Mouse (Mus musculus) adrenal gland, postnatal 36 days (tissue): ENCODE results near the gene Tbx18. TPM values are rescaled to one million over a fixed set of nuclear protein-coding genes. Genes with fewer than 3 reads are reported as not detected.

ENCODE experiments used
- DNase-seq, 2 experiments: peaks; one replicate each; pipeline ENCODE4 v3.0.0; 2021; ENCODE audit warnings: mixed read lengths in 1 of 2
- long read RNA-seq, 2 experiments: library from polyadenylated mRNA; stranded (forward); transcript quantifications; one replicate each; pipeline ENCODE4 v2.0.0; 2021; ENCODE audit warnings: borderline sequencing depth in 2 of 2
- total RNA-seq, 2 experiments: library from RNA; stranded (reverse); gene quantifications; 2 replicates each; pipeline ENCODE4 v1.2.3; 2021

Gene Tbx18
- total RNA-seq: 1 to 10 TPM in 1 of 2 experiments, under 1 TPM in 1; 0.82 to 1.1 TPM
- long read RNA-seq, experiment 1, full-length matches to known transcripts: 2 of 3 reads
- long read RNA-seq, experiment 1, partial matches to known transcripts: 0 of 3 reads
- long read RNA-seq, experiment 1, other reads (novel, unspliced or antisense): 1 of 3 reads
- long read RNA-seq, experiment 2: 0 reads

- peak; percentile 67 to 69 for DNase-seq
Measured at GRCm38 (mm10) chr9:87730961-87731535, at the start of gene Tbx18. Tbx18 (minus strand) TSS chr9:87731260.

DNA sequence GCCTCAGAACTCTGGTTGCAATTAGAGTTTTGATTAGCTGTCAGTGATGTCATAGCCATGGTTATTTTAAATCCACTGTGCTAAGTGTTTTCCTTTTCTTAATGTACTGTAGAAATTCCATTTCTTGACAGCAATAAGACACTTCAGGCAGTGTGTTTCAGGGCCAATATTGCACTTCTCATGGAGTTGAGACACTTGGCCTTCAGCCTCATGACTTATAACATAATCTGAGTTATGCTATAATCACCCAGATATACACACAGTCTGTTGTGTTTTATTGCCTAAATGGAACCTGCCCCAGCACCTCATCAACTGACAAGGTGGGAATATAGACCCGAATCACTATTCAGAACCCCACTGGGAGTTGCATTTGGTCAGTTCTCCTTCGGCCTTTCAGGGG lies 42.9 kb upstream of the Tbx18 start:
- no peak for DNase-seq

GRCm38 (mm10) chr9:87755621-87756020 lies 24.6 kb upstream of the Tbx18 start:
- no peak for DNase-seq

DNA sequence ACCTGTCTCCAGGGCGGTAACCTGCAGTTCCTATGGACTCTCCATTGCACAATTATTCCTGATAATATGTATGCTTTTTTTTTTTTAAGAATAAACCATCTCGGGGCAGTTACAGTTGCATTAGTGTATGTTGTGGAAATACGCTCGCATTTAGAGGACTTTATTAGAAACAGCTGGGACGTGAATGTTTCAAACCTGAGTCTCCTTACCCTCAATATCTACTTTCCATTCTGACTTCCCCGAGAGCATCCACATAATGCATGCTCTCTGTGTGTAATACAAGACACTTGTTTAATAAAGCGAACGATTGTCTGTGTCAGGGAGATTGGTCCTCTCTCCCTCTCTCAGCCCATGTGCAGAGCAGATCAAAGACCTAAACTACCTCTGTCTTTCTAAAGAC lies 10.5 kb upstream of the Tbx18 start:
- no peak for DNase-seq

GRCm38 (mm10) chr9:87740667-87741066 lies 9.6 kb upstream of the Tbx18 start:
- DNase-seq: peak; percentile 58 to 64

DNA sequence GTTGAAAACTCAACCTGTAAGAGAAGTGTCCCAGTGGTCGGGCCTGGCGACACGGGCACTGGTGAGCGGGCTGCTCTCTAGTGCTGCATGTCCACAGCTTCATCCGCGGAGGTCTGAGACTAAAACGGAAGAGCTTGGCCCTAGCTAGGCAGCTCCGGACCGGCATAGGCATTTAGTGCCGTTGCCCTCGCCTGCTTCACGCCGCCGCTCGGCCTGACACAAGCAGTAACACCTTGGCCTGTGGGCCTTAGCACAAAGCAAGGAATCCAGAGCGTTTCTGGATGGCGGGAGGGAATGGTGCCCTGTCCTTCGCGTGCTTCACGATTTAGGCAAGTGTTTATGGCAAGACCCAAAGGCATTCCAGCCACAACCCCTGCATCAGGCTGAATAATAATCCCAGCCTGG lies 9.2 kb upstream of the Tbx18 start:
- no peak for DNase-seq

DNA sequence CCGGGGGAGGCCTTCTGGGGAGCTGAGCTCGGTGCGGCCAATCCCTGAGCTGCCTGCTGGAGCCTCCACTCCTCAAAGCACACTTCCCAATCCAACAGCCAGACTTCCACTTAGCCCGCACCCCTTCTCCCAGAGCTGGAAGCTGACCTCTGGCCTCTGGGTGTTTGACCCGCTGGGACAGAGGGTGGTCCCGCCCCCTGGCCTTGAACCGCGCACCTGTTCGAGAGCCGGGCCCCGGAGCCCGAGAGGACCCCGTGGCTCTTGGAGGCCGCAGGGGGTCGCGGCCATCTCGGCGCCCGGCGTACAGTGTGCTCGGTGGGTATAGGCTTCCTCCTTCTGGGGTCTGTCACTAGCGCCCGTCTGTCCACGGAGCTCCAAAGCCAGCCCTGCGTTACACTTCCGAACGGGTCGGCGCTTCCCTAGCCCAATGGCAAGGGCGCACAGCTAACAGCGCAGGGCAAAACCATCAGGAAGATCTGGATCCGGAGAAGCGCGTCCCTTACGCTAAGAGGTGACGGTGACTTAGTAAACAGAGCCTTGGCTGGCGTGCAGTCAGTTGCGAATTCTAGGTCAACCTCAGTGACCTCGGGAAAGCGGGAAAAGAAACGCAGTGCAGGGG lies 8.6 kb upstream of the Tbx18 start:
- DNase-seq: no peak

GRCm38 (mm10) chr9:87738766-87739542 lies 7.9 kb upstream of the Tbx18 start:
- no peak for DNase-seq

DNA sequence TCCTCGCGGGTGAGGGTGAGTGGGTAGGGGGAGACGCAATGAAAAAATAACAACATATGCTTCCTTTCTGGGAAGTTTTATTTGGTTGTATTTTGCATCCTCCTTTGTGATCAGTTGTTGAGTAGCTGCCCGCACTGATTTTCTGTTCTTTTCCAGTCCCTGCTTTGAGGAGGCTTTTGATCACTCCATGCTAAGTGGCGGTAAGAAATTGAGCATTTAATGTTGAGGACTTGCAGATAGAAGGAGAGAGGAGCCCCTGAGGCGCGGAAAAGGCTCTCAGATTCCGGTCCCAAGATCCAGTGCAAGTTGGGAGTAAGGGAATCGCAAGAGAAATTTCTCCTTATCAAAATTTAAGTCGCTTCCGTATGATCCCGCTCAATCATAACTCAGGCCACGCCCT lies 7.1 kb upstream of the Tbx18 start:
- no peak for DNase-seq

DNA sequence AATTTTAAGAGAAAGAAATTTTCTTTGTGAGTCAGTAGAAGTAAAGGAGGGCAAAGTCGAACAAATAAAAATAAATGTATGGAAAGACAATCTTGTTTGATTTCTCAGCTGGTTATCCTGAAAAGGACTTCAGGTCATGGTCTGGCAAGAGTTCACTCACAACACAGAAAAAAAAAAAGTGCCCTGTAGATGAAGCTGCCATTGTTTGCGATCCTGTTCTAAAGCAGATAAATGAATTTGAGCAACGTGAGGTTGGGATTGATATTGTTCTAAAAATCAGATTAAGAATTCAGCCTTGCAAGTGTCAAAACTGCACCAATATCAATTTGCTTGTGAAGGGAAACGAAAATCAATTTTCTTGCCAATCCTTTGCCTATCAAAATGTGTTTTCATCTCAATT lies 6.2 kb upstream of the Tbx18 start:
- no peak for DNase-seq

DNA sequence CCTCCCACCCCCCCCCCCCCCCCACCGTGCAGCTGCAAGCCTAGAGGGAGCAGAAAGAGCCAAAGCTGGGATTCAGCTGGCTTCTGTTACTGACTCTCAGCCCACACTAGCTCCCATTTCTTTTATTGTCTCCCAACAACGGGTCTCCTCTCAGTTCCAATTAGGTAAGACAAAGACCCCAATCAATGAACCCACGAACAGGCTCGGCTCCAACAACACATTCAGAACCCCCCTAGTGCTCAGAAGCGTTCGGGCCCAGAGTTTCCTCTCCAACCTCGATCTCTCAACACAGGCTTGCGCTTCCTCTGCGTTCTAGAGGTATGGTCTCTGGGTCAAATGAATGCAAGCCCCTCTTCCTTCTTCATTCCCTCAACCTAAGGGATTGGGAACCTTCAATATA lies 4.0 kb upstream of the Tbx18 start:
- no peak for DNase-seq

DNA sequence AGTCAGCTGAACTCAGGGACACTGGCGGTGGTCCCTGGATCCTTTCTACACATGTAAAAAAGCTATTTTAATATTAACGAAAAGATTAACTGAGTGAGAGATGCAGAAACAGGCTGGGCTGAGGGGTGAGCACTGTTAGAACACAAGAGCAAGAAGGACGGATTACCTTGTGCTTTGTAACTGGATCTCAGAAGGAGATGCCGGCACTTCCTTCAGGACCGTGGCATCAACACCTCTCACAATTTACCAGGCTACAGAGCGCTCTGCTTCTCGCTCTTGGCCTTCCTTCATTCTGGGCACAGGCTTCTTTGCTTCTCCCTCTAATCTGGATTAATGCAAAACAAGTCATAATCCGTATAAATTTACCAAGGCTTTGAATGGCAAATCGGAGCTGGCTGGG lies 3.6 kb upstream of the Tbx18 start:
- no peak for DNase-seq

DNA sequence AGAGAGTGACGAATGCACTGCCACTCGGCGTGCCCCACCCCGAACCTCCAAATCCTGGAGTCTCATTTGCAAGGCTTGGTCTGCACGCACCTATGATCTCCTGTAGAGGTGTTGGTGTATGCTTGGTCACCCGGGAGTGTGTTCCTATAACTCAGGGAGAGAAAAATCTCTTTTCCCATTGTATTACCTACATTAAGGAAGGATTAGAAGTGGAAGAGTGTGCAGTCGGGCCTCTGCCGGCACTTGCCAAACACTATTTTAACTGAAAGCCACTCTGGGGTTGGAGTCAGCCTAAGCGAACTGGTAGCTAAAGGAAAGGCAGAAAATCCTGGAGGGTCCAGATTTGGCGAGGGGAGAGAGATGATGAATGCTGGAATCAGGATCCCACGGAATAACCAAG lies 2.7 kb upstream of the Tbx18 start:
- no peak for DNase-seq

DNA sequence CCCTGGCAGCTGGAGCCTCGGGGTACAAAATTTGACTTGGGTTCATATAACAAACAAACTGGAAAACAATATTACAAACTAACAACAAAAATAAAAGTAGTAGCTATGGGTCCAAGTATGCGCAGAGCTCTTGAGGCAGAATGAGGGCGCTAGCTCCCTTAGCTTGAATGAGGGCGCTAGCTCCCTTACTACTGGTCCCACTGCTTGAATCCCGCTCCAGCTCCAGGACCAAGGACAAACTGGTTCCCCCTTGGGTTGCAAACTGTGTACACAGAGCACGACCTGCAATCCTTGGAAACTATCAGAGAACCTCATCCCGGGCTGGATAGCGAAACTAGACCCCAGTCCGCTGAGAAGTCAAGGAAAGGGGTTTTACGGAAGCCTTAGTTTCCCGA lies 2.2 kb upstream of the Tbx18 start:
- no peak for DNase-seq

GRCm38 (mm10) chr9:87732416-87733235 lies 1.6 kb upstream of the Tbx18 start:
- DNase-seq: no peak

DNA sequence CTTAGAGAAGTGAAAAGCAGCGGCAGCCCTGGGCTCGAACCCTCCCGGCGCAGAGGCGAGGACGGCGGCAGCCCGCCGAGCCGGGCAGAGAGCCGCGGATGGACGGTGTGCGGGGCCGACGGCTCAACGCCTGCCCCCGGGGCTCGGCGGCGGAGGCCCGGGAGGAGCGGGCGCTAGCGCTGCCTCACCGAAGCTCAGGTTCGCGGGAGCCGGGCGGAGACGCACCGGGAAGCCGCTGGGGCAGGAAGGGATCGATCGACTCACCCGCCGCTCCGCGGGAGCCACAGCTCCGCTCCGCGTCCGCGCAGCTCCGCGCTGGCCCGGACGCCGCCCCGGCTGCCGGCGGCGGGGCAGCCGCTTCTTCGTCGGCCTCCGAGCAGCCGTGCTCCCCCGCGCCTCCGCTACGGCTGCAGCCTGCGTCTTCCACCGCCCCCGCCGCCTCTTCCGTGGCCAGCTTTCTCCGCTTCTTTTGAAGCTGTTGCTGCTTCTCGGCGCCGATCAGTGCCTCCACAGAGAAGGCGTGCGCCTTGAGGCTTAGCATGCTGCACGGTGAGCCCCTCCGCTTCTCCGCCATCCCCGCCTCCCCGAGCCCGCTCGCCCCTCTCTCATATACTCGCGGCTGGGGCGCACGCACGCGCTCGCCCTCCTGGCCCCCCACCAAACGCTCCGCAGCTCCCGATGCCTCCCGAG lies 644 bp downstream of the Tbx18 start:
- DNase-seq: peak; percentile 37 to 51

- DNase-seq: peak; percentile 34 to 38
Measured at GRCm38 (mm10) chr9:87729316-87730270, 1.5 kb downstream of the Tbx18 start.

DNA sequence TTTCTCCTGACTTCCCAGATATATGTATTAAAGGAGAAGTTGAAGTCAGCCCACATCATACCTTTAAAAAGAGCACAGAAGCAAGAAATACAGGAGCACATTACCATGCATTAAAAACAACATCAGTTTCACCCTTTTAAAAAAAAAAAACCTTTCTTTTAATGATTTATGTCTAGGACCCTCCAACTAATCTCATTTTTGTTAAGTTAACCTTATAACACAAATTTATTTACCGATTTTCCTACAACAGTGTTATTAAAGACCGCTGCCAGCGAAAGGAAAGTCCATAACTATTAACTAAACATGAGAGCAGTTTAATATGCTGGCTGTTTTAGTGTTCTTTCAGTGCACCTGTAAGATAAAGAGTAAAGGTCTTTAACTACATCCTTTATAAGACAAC lies 3.0 kb downstream of the Tbx18 start:
- no peak for DNase-seq

DNA sequence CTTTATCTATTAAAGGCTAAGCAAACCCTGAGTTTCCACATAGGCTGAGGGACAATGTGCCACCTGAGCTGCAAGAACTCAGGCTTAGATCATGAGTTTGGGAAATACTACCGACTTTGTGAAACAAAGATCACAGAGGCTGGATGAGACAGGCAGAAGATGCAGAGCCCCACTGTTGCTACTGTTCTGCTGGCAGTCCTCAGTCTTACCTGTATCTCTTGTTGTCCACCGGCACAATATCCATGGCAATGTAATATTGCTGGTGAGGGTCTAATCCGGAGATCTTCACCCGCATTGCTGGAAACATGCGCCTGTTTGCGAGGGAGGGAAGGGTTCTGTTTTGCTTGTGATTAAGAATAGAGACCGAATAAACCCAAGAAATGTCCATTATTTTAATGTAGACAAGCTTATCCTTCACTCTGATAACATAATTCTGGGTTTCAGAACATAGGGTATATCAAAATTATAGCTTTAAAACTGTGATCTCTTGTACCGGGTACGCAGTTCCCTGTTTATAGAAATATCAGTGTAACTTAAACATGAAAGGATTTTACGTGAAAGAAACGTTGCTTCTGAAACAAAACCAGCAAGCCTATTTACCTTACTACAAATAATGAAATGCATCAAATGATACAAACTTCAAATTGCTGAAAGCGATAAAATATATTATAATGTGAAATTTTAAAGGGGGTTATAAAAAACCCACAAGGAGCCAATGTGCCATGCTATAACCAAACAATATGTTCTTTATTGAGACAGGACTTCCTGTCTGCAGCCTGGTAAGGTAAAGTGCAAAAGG lies 3.7 kb downstream of the Tbx18 start:
- no peak for DNase-seq

DNA sequence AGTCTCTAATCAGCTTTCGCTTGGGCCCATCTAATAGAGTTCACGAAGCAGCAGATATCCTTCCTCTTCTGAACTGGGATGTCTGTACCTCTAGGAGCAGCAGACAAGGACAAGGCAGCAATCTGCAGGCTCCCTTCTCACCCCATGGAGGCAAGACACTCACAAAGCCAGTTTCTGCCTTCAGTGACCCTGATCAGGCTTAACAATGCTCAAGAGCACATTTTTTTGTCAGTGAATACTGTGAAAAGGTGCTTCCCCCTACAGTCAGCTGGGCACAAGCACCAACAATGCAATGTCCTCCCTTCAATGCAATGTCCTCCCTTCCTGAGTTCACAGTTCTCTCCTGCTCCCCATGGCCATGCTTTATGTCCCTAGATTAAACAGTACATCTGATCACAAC lies 9.3 kb downstream of the Tbx18 start:
- DNase-seq: no peak
